8 mouse cellular contexts compared by ENCODE assay signal in genomic region chr7:17023701-17024100, GRCm38 (mm10). TPM values are rescaled to one million over a fixed set of nuclear protein-coding genes. Genes with fewer than 3 reads are reported as not detected.
A peak's percentile ranks its signal among the peaks of the same experiment; 100 is the strongest.
DNase-seq lines count a peak whose midpoint lies in the region; ATAC-seq and TF ChIP-seq lines count a peak whose summit lies in the region.

No protein-coding gene starts in this region.

- H3K4me3 ChIP-seq in cerebellum, adult 2 months (replicated peaks; ENCODE audit: insufficient read depth, low read depth, low read length): no peak overlapping the region
- H3K4me3 ChIP-seq in embryonic facial prominence, embryonic 15.5 days (replicated peaks): no peak overlapping the region
- H3K4me3 ChIP-seq in liver, embryonic 15.5 days (replicated peaks): 0 out of 2 replicates have a peak overlapping the region, but pooled peaks have one; percentile 6

- DNase-seq in cerebellum, adult 2 months: peak in 1 of 2 experiments; percentile 33
- no peak for DNase-seq in cerebellum, adult 11 months
- peak; percentile 34 to 37 for DNase-seq in kidney, postnatal 36 days
- no peak for DNase-seq in kidney, adult 8-10 months
- no peak for DNase-seq in adrenal gland, adult (ENCODE audit: inconsistent age in 2 of 2, low spot score in 1 of 2)
- DNase-seq in gastrocnemius, postnatal 4 days (ENCODE audit: low spot score in 2 of 2): no peak

- H3K27me3 ChIP-seq in cerebellum, adult 2 months (ENCODE audit: control insufficient read depth, insufficient read depth, low read length): no peaks in the 10 kb centered on the region
- H3K27me3 ChIP-seq in embryonic facial prominence, embryonic 15.5 days: no peaks in the 10 kb centered on the region
- H3K27me3 ChIP-seq in liver, embryonic 15.5 days: no peaks in the 10 kb centered on the region

- no peak overlapping the region for H3K9ac ChIP-seq in embryonic facial prominence, embryonic 15.5 days
- no peak overlapping the region for H3K9ac ChIP-seq in liver, embryonic 15.5 days

- peaks cover 73% of the 10 kb centered on the region for H3K4me1 ChIP-seq in cerebellum, adult 2 months (ENCODE audit: control insufficient read depth, insufficient read depth, low read length)
- peaks cover 37% of the 10 kb centered on the region for H3K4me1 ChIP-seq in embryonic facial prominence, embryonic 15.5 days
- peaks cover 75% of the 10 kb centered on the region for H3K4me1 ChIP-seq in liver, embryonic 15.5 days (replicated peaks)

- peak overlapping the region; percentile 71 for H3K27ac ChIP-seq in cerebellum, adult 2 months (ENCODE audit: insufficient read depth, low read length)
- peak overlapping the region; percentile 63; the same call in 1 of the 2 replicates for H3K27ac ChIP-seq in embryonic facial prominence, embryonic 15.5 days (replicated peaks)
- H3K27ac ChIP-seq in liver, embryonic 15.5 days (replicated peaks): peak overlapping the region; percentile 64

- no peaks in the 10 kb centered on the region for H3K9me3 ChIP-seq in embryonic facial prominence, embryonic 15.5 days (replicated peaks)
- H3K9me3 ChIP-seq in liver, embryonic 15.5 days (replicated peaks): no peaks in the 10 kb centered on the region

- peaks cover 48% of the 10 kb centered on the region for H3K36me3 ChIP-seq in embryonic facial prominence, embryonic 15.5 days
- H3K36me3 ChIP-seq in liver, embryonic 15.5 days (replicated peaks): peaks cover 46% of the 10 kb centered on the region

- WGBS in cerebellum, adult 2 months: 47% methylated on average over 4 of the region's 4 CpGs
- 67% methylated on average over 4 of the region's 4 CpGs for WGBS in embryonic facial prominence, embryonic 15.5 days
- 44% methylated on average over 4 of the region's 4 CpGs for WGBS in liver, embryonic 15.5 days (ENCODE audit: insufficient replicate concordance)

- ATAC-seq in embryonic facial prominence, embryonic 15.5 days (ENCODE audit: insufficient number of reproducible peaks, low FRiP score, low TSS enrichment, low read depth): no peak
- no peak for ATAC-seq in liver, embryonic 15.5 days (ENCODE audit: insufficient read depth)

- TF ChIP-seq CTCF in cerebellum, adult 2 months (IDR thresholded peaks at IDR 0.05; ENCODE audit: borderline replicate concordance, insufficient read depth, low read depth, low read length): no peak

- peak overlapping the region; percentile 75; the same call in 1 of the 2 replicates for H3K4me2 ChIP-seq in embryonic facial prominence, embryonic 15.5 days (replicated peaks)
- peak overlapping the region; percentile 82 for H3K4me2 ChIP-seq in liver, embryonic 15.5 days

- TF ChIP-seq POLR2A in cerebellum, adult 2 months (IDR thresholded peaks at IDR 0.05; ENCODE audit: borderline replicate concordance, insufficient read depth, low read length): no peak

RNA-seq across cellular contexts. Expression of gene Ppp5c, which starts 4.0 kb away (rescaled TPM):
- polyA plus RNA-seq in cerebellum, adult 2 months (2012; rRNA removed): 306 and 336 TPM in 2 replicates
- polyA plus RNA-seq in embryonic facial prominence, embryonic 15.5 days (2015; fragmentation: Nextera tagmentation; extraction: Ambion mirVana): 112 and 113 TPM in 2 replicates
- 43.2 and 45.3 TPM in 2 replicates for polyA plus RNA-seq in liver, embryonic 15.5 days (2015; fragmentation: Nextera tagmentation; extraction: Ambion mirVana)
- total RNA-seq in gastrocnemius, postnatal 4 days (2021): 10 to 100 TPM; 72.9 to 84.4 TPM

RNA-seq across cellular contexts. Expression of gene Ccdc8, which starts 31.2 kb away (rescaled TPM):
- 0.87 and 1.2 TPM in 2 replicates for polyA plus RNA-seq in cerebellum, adult 2 months (2012; rRNA removed)
- polyA plus RNA-seq in embryonic facial prominence, embryonic 15.5 days (2015; fragmentation: Nextera tagmentation; extraction: Ambion mirVana): 41.5 and 43.9 TPM in 2 replicates
- 3.7 and 3.9 TPM in 2 replicates for polyA plus RNA-seq in liver, embryonic 15.5 days (2015; fragmentation: Nextera tagmentation; extraction: Ambion mirVana)
- 10 to 100 TPM; 32.5 to 33.4 TPM for total RNA-seq in gastrocnemius, postnatal 4 days (2021)

RNA-seq across cellular contexts. Expression of gene Hif3a, which starts 38.5 kb away (rescaled TPM):
- 2.1 and 4.2 TPM in 2 replicates for polyA plus RNA-seq in cerebellum, adult 2 months (2012; rRNA removed)
- 27.9 and 31.2 TPM in 2 replicates for polyA plus RNA-seq in embryonic facial prominence, embryonic 15.5 days (2015; fragmentation: Nextera tagmentation; extraction: Ambion mirVana)
- polyA plus RNA-seq in liver, embryonic 15.5 days (2015; fragmentation: Nextera tagmentation; extraction: Ambion mirVana): 31.4 and 37.5 TPM in 2 replicates
- 1 to 10 TPM; 6.6 to 8.1 TPM for total RNA-seq in gastrocnemius, postnatal 4 days (2021)

RNA-seq across cellular contexts. Expression of gene Gm42372, which starts 40.8 kb away (rescaled TPM):
- 33.2 and 34.4 TPM in 2 replicates for polyA plus RNA-seq in cerebellum, adult 2 months (2012; rRNA removed)
- 0.28 and 0.32 TPM in 2 replicates for polyA plus RNA-seq in embryonic facial prominence, embryonic 15.5 days (2015; fragmentation: Nextera tagmentation; extraction: Ambion mirVana)
- 0.06 TPM in 1 of 2 replicates, not detected in the other for polyA plus RNA-seq in liver, embryonic 15.5 days (2015; fragmentation: Nextera tagmentation; extraction: Ambion mirVana)
- under 1 TPM in 1 of 2 experiments, not detected in 1; 0.05 TPM for total RNA-seq in gastrocnemius, postnatal 4 days (2021)

RNA-seq across cellular contexts. Expression of gene Psg16, which starts 50.1 kb away (rescaled TPM):
- 20.8 and 22.0 TPM in 2 replicates for polyA plus RNA-seq in cerebellum, adult 2 months (2012; rRNA removed)
- polyA plus RNA-seq in embryonic facial prominence, embryonic 15.5 days (2015; fragmentation: Nextera tagmentation; extraction: Ambion mirVana): 0.11 and 0.13 TPM in 2 replicates
- polyA plus RNA-seq in liver, embryonic 15.5 days (2015; fragmentation: Nextera tagmentation; extraction: Ambion mirVana): 0.13 and 0.24 TPM in 2 replicates
- under 1 TPM; 0.05 to 0.20 TPM for total RNA-seq in gastrocnemius, postnatal 4 days (2021)

Comparison
In these comparisons a context has a peak if more than half of its experiments do, and no peak if none do; other contexts are left out.
1. DNase-seq: peak in kidney, postnatal 36 days (2 of 2); none in cerebellum, adult 11 months (single experiment), kidney, adult 8-10 months (0 of 2), adrenal gland, adult (0 of 2) and gastrocnemius, postnatal 4 days (0 of 2).
2. Peak in every context shown above with its lines, with median percentiles within 50 percentile points of each other: H3K27ac ChIP-seq.